Mouse (Mus musculus): ENCODE measurements around the gene Mxra7.

DNA sequence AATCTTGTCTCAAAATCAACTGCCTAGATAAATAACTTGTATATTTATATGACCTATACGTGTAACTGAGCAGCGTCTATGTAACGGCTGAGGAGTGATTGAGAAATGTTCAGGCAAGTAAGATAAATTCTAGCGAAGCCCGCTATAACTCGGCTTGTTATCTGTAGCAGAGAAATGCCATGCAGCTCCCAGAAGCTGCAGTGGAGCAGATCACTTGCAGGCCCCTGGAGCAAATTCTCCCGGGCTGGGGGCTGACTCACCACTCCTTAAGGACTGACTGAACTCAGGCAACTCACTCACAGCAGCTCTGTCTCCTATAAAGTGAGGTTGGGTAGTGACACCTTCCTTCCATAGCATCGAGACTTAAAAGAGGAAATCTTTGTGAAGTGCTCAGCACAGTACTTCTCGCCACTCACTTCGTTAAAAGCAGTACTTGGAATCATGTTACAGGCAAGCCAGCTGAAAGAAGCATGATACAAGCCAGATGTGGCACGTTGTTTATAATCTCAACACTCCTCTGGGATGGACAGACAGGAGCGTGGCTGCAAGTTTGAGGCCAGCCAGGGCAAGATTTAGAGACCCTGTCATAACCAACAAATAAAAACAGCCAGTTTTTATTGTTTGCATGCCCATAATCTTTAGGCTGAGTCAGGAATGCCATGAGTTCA, 29.5 kb upstream of the Mxra7 start:
- no peak for TF ChIP-seq EP300 (optimal IDR thresholded peaks at IDR 0.05)
- TF ChIP-seq CTCF (IDR thresholded peaks at IDR 0.05; ENCODE audit: low read depth): no peak
